Mouse (Mus musculus) MEL (cell line): ENCODE measurements around the gene Htr5b. TPM values are rescaled to one million over a fixed set of nuclear protein-coding genes. Genes with fewer than 3 reads are reported as not detected.

Source experiments
- DNase-seq: peaks from one replicate; pipeline ENCODE4 v3.0.0; 2011; ENCODE audit warnings: low read depth, low spot score
- H3K27ac ChIP-seq: 2 replicates; pipeline ENCODE4 v1.5.1; 2012; ENCODE audit warnings: low read depth, mild to moderate bottlenecking, control low read depth, low read length, moderate library complexity; ENCODE audit not compliant: control insufficient read depth
- H3K27me3 ChIP-seq, 2 experiments: fragments of 150-350 bp in 1 of 2; sonication (generic) in 1 of 2; 2 replicates each; pipeline ENCODE4 v1.6.1; 2012; ENCODE audit warnings: low read length in 2 of 2, mild to moderate bottlenecking in 2 of 2, improper control_type of control experiment in 1 of 2, moderate library complexity in 1 of 2; ENCODE audit not compliant: insufficient read depth in 2 of 2, control insufficient read depth in 1 of 2
- H3K36me3 ChIP-seq, 2 experiments: 2 replicates each; pipeline ENCODE4 v1.6.1; 2012 to 2014; ENCODE audit warnings: low read length in 2 of 2, improper control_type of control experiment in 1 of 2, inconsistent platforms in 1 of 2, mild to moderate bottlenecking in 1 of 2; ENCODE audit not compliant: insufficient read depth in 2 of 2, control insufficient read depth in 1 of 2
- H3K4me1 ChIP-seq, 2 experiments: fragments of 150-350 bp in 1 of 2; sonication (generic) in 1 of 2; 2 replicates each; pipeline ENCODE4 v1.6.1; 2012; ENCODE audit warnings: low read length in 2 of 2, improper control_type of control experiment in 1 of 2, mild to moderate bottlenecking in 1 of 2; ENCODE audit not compliant: insufficient read depth in 2 of 2, control insufficient read depth in 1 of 2
- H3K4me3 ChIP-seq, 2 experiments: fragments of 150-350 bp in 1 of 2; sonication (generic) in 1 of 2; 2 replicates each; pipeline ENCODE4 v1.5.1; 2012; ENCODE audit warnings: low read depth in 2 of 2, low read length in 2 of 2, mild to moderate bottlenecking in 2 of 2, moderate library complexity in 2 of 2, control low read depth in 1 of 2, improper control_type of control experiment in 1 of 2; ENCODE audit not compliant: control insufficient read depth in 1 of 2, insufficient read depth in 1 of 2
- H3K79me2 ChIP-seq: 2 replicates; pipeline ENCODE4 v1.6.1; 2012; ENCODE audit warnings: mild to moderate bottlenecking, low read length, moderate library complexity; ENCODE audit not compliant: control insufficient read depth, poor library complexity, insufficient read depth
- H3K9ac ChIP-seq: 2 replicates; pipeline ENCODE4 v1.6.1; 2012; ENCODE audit warnings: low read depth, mild to moderate bottlenecking, control low read depth, low read length, moderate library complexity; ENCODE audit not compliant: control insufficient read depth, poor library complexity, severe bottlenecking
- H3K9me3 ChIP-seq: fragments of 150-350 bp; sonication (generic); replicated peaks from 2 replicates; pipeline ENCODE4 v1.6.1; 2012; ENCODE audit warnings: mild to moderate bottlenecking, low read length, improper control_type of control experiment, moderate library complexity; ENCODE audit not compliant: insufficient read depth
- BHLHE40 ChIP-seq: IDR thresholded peaks from 2 replicates; pipeline ENCODE4 v1.6.1; 2012; ENCODE audit warnings: low read depth, mild to moderate bottlenecking, inconsistent platforms, low read length, improper control_type of control experiment, borderline replicate concordance
- CTCF ChIP-seq, 3 experiments: IDR thresholded peaks in 2 of 3; conservative IDR thresholded peaks in 1 of 3; 2 replicates each; pipeline ENCODE4 v1.5.1; 2011 to 2012; ENCODE audit warnings: low read length in 3 of 3, low read depth in 2 of 3, mild to moderate bottlenecking in 2 of 3, improper control_type of control experiment in 1 of 3, inconsistent platforms in 1 of 3, mixed read lengths in 1 of 3, moderate library complexity in 1 of 3; ENCODE audit not compliant: control insufficient read depth in 1 of 3, insufficient read depth in 1 of 3, poor library complexity in 1 of 3, severe bottlenecking in 1 of 3
- GABPA ChIP-seq: IDR thresholded peaks from 2 replicates; pipeline ENCODE4 v1.6.1; 2012; ENCODE audit warnings: low read depth, mild to moderate bottlenecking, inconsistent platforms, low read length, improper control_type of control experiment, moderate library complexity
- GATA1 ChIP-seq: IDR thresholded peaks from 2 replicates; pipeline ENCODE4 v1.6.1; 2011; ENCODE audit warnings: low read depth, low read length, improper control_type of control experiment
- KAT2A ChIP-seq: conservative IDR thresholded peaks from 2 replicates; pipeline ENCODE4 v1.6.1; 2012; ENCODE audit warnings: low read depth, low read length, improper control_type of control experiment, inconsistent platforms
- MAFK ChIP-seq: IDR thresholded peaks from 2 replicates; pipeline ENCODE4 v1.6.1; 2011; ENCODE audit warnings: low read depth, mild to moderate bottlenecking, low read length, improper control_type of control experiment, borderline replicate concordance
- MEF2A ChIP-seq: IDR thresholded peaks from 2 replicates; pipeline ENCODE4 v1.6.1; 2014; ENCODE audit warnings: low read depth, mild to moderate bottlenecking, inconsistent platforms, low read length, improper control_type of control experiment; ENCODE audit not compliant: poor library complexity, insufficient replicate concordance, severe bottlenecking; ENCODE audit errors: extremely low read depth
- MXI1 ChIP-seq: IDR thresholded peaks from 2 replicates; pipeline ENCODE4 v1.6.1; 2011; ENCODE audit warnings: mild to moderate bottlenecking, low read depth, low read length, improper control_type of control experiment
- MYB ChIP-seq: IDR thresholded peaks from 2 replicates; pipeline ENCODE4 v1.6.1; 2011; ENCODE audit warnings: mild to moderate bottlenecking, low read depth, low read length, improper control_type of control experiment
- POLR2AphosphoS2 ChIP-seq: IDR thresholded peaks from 2 replicates; pipeline ENCODE4 v1.6.1; 2011; ENCODE audit warnings: low read length, improper control_type of control experiment
- POLR2AphosphoS5 ChIP-seq: IDR thresholded peaks from 2 replicates; pipeline ENCODE4 v1.6.1; 2012; ENCODE audit warnings: low read depth, borderline replicate concordance, mild to moderate bottlenecking, inconsistent platforms, low read length, moderate library complexity, mixed read lengths
- RAD21 ChIP-seq: IDR thresholded peaks from 2 replicates; pipeline ENCODE4 v1.6.1; 2011; ENCODE audit warnings: mild to moderate bottlenecking, low read depth, low read length, improper control_type of control experiment
- RCOR1 ChIP-seq: IDR thresholded peaks from 2 replicates; pipeline ENCODE4 v1.6.1; 2012; ENCODE audit warnings: low read depth, mild to moderate bottlenecking, inconsistent platforms, low read length, improper control_type of control experiment
- SIN3A ChIP-seq: IDR thresholded peaks from 2 replicates; pipeline ENCODE4 v1.6.1; 2012; ENCODE audit warnings: low read length, improper control_type of control experiment, inconsistent platforms
- SMC3 ChIP-seq: IDR thresholded peaks from 2 replicates; pipeline ENCODE4 v1.6.1; 2011; ENCODE audit warnings: low read depth, low read length, improper control_type of control experiment
- TAL1 ChIP-seq: IDR thresholded peaks from 2 replicates; pipeline ENCODE4 v1.6.1; 2012; ENCODE audit warnings: mild to moderate bottlenecking, inconsistent platforms, low read length, moderate library complexity, mixed read lengths
- TBP ChIP-seq: IDR thresholded peaks from 2 replicates; pipeline ENCODE4 v1.8.0; 2011; ENCODE audit warnings: low read depth, low read length, improper control_type of control experiment
- USF2 ChIP-seq, 2 experiments: IDR thresholded peaks; 2 replicates each; pipeline ENCODE4 v1.6.1; 2011 to 2012; ENCODE audit warnings: improper control_type of control experiment in 2 of 2, low read length in 2 of 2, borderline replicate concordance in 1 of 2, inconsistent platforms in 1 of 2, low read depth in 1 of 2, mild to moderate bottlenecking in 1 of 2; ENCODE audit not compliant: insufficient read depth in 1 of 2
- ZMIZ1 ChIP-seq: IDR thresholded peaks from 2 replicates; pipeline ENCODE4 v1.6.1; 2012; ENCODE audit warnings: low read depth, mild to moderate bottlenecking, inconsistent platforms, low read length, improper control_type of control experiment, moderate library complexity
- polyA plus RNA-seq, 2 experiments: library from polyadenylated mRNA; stranded (reverse) in 1 of 2; unstranded in 1 of 2; fragments of >175 nt in 1 of 2; fragments of >200 nt in 1 of 2; gene quantifications; 2 replicates each; pipeline versions ENCODE4 v1.2.1 to v1.2.4; 2012; ENCODE audit warnings: low replicate concordance in 2 of 2, low read depth in 1 of 2; ENCODE audit not compliant: insufficient read length in 2 of 2, insufficient read depth in 1 of 2, missing spikeins in 1 of 2
- total RNA-seq: library from RNA; depleted of rRNA; stranded (reverse); fragments of 300-350 nt; gene quantifications from 2 replicates; pipeline ENCODE4 v1.2.3, GENCODE M21; 2012; rRNA removed

The Htr5b gene
- total and polyA plus RNA-seq, 3 experiments: not detected

GRCm38 (mm10) chr1:121461895-121462294 is 66.4 kb downstream of the Htr5b start:
- no peaks in the 10 kb centered on the region; a peak in 1 of 4 replicates for H3K36me3 ChIP-seq
- H3K4me3 ChIP-seq: no peak overlapping the region
- H3K4me1 ChIP-seq: no peaks in the 10 kb centered on the region
- no peak overlapping the region for H3K27ac ChIP-seq
- H3K9me3 ChIP-seq: no peaks in the 10 kb centered on the region
- TF ChIP-seq RCOR1: no peak
- no peak for TF ChIP-seq ZMIZ1
- no peak for TF ChIP-seq BHLHE40
- TF ChIP-seq USF2 (IDR thresholded peaks at IDR 0.05; ENCODE audit: borderline replicate concordance in 1 of 2, insufficient read depth in 1 of 2, low read depth in 1 of 2, low read length in 2 of 2): no peak
- no peak for TF ChIP-seq POLR2AphosphoS5
- no peak for TF ChIP-seq GATA1
- TF ChIP-seq MAFK: no peak
- TF ChIP-seq MYB: no peak
- no peak for TF ChIP-seq SMC3
- TF ChIP-seq CTCF (IDR thresholded peaks at IDR 0.05 in 2 of 3, conservative IDR thresholded peaks at IDR 0.05 in 1 of 3; ENCODE audit: control insufficient read depth in 1 of 3, insufficient read depth in 1 of 3, low read depth in 2 of 3, low read length in 3 of 3, poor library complexity in 1 of 3, severe bottlenecking in 1 of 3): no peak
- no peak for TF ChIP-seq TAL1
- no peak for TF ChIP-seq POLR2AphosphoS2
- no peak for TF ChIP-seq RAD21
- no peak for TF ChIP-seq TBP
- TF ChIP-seq MXI1: no peak
- TF ChIP-seq MEF2A: no peak
- H3K9ac ChIP-seq: no peak overlapping the region
- DNase-seq: no peak
- H3K27me3 ChIP-seq: no peaks in the 10 kb centered on the region
- no peaks in the 10 kb centered on the region for H3K79me2 ChIP-seq

- H3K27me3 ChIP-seq: no peaks in the 10 kb centered on the region
- TF ChIP-seq KAT2A (no peak), ZMIZ1 (no peak), SIN3A (no peak), GABPA (no peak), MYB (no peak)
- no peaks in the 10 kb centered on the region for H3K4me1 ChIP-seq
- no peaks in the 10 kb centered on the region for H3K9me3 ChIP-seq
- no peak for DNase-seq
- no peak overlapping the region for H3K4me3 ChIP-seq
- no peak overlapping the region for H3K27ac ChIP-seq
- H3K36me3 ChIP-seq: no peaks in the 10 kb centered on the region; a peak in 1 of 4 replicates
- no peaks in the 10 kb centered on the region for H3K79me2 ChIP-seq
- H3K9ac ChIP-seq: no peak overlapping the region
Measured at GRCm38 (mm10) chr1:121460077-121460476, 68.2 kb downstream of the Htr5b start.

Other genes with a start within 250 kb of the Htr5b start
- gene Insig2, start 195.9 kb downstream of the Htr5b start, total RNA-seq: 11.0 and 16.9 TPM in 2 replicates
- 10 to 100 TPM in 1 of 2 experiments, not detected in 1; 16.1 TPM for gene Insig2, start 195.9 kb downstream of the Htr5b start, polyA plus RNA-seq
- 18.0 and 21.3 TPM in 2 replicates for gene Ccdc93, start 97.4 kb downstream of the Htr5b start, total RNA-seq
- gene Ccdc93, start 97.4 kb downstream of the Htr5b start, polyA plus RNA-seq: 10 to 100 TPM in 1 of 2 experiments, not detected in 1; 21.5 TPM
- 119 and 125 TPM in 2 replicates for gene Ddx18, start 39.5 kb upstream of the Htr5b start, total RNA-seq
- 100 to 1,000 TPM in 1 of 2 experiments, not detected in 1; 185 TPM for gene Ddx18, start 39.5 kb upstream of the Htr5b start, polyA plus RNA-seq